Mouse (Mus musculus) kidney, embryonic 14.5 days (tissue): ENCODE data around the gene Mef2b. TPM values are rescaled to one million over a fixed set of nuclear protein-coding genes. Genes with fewer than 3 reads are reported as not detected.

Experiments used
- ATAC-seq: fragments of 200-750 bp; cut with Nextera tagmentation; 2 replicates; pipeline ENCODE4 v1.8.0; 2017; ENCODE audit warnings: moderate number of reproducible peaks, mild to moderate bottlenecking, moderate TSS enrichment, moderate library complexity; ENCODE audit not compliant: low FRiP score, low TSS enrichment
- H3K27ac ChIP-seq: fragments of 300-500 bp; sonication (generic); 2 replicates; pipeline ENCODE4 v1.5.1; 2014; ENCODE audit warnings: low read depth, mild to moderate bottlenecking, low read length, moderate library complexity, mixed read lengths
- H3K27me3 ChIP-seq: fragments of 300-500 bp; sonication (generic); 2 replicates; pipeline ENCODE4 v1.6.1; 2014; ENCODE audit warnings: mild to moderate bottlenecking, low read length; ENCODE audit not compliant: control insufficient read depth, insufficient read depth
- H3K36me3 ChIP-seq: fragments of 300-500 bp; sonication (generic); 2 replicates; pipeline ENCODE4 v1.6.1; 2014; ENCODE audit warnings: low read length, mixed read lengths; ENCODE audit not compliant: control insufficient read depth, insufficient read depth
- H3K4me1 ChIP-seq: fragments of 300-500 bp; sonication (generic); 2 replicates; pipeline ENCODE4 v1.6.1; 2014; ENCODE audit warnings: low read length, mixed read lengths; ENCODE audit not compliant: control insufficient read depth, insufficient read depth
- H3K4me2 ChIP-seq: fragments of 300-500 bp; sonication (generic); replicated peaks from 2 replicates; pipeline ENCODE4 v1.6.1; 2014; ENCODE audit warnings: low read depth, mild to moderate bottlenecking, low read length
- H3K4me3 ChIP-seq: fragments of 300-500 bp; sonication (generic); 2 replicates; pipeline ENCODE4 v1.5.1; 2014; ENCODE audit warnings: mild to moderate bottlenecking, low read length
- H3K9ac ChIP-seq: fragments of 300-500 bp; sonication (generic); 2 replicates; pipeline ENCODE4 v1.6.1; 2014; ENCODE audit warnings: low read depth, mild to moderate bottlenecking, low read length, moderate library complexity
- H3K9me3 ChIP-seq: fragments of 300-500 bp; sonication (generic); 2 replicates; pipeline ENCODE4 v1.6.1; 2016; ENCODE audit warnings: low read length; ENCODE audit not compliant: control insufficient read depth
- WGBS: fragments of 180-500 bp; shearing (Covaris S2); extraction: QIAGEN DNeasy Blood & Tissue Kit; methylation state at CpG from one replicate; pipeline ENCODE4 v1.1.7; 2014; 5-methylcytosine and 5-hydroxymethylcytosine counted together
- polyA plus RNA-seq: library from polyadenylated mRNA; unstranded; fragments of >200 nt; fragmentation: Nextera tagmentation; extraction: Ambion mirVana; gene quantifications from 2 replicates; pipeline ENCODE4 v1.2.1, GENCODE M21; 2014

The Mef2b gene
- 0.30 and 0.97 TPM in 2 replicates for polyA plus RNA-seq

GRCm38 (mm10) chr8:70139026-70139857 lies at the start of gene Mef2b, which contains the start of the genes Rfxank and Borcs8:
Gene Mef2b (plus strand): TSS chr8:70139711.
Gene Rfxank (minus strand): TSS chr8:70139154.
Gene Borcs8 (plus strand): TSS chr8:70139499.
- H3K27me3 ChIP-seq, result no peaks in the 10 kb centered on the region
- H3K4me1 ChIP-seq, result peaks cover 18% of the 10 kb centered on the region
- peaks cover 35% of the 10 kb centered on the region for H3K36me3 ChIP-seq
- peak; percentile 99 for ATAC-seq
- under 1% methylated on average over 46 of the region's 46 CpGs for WGBS
- peak within 1 kb of the TSS; percentile 71 for H3K9ac ChIP-seq
- H3K9me3 ChIP-seq, result no peaks in the 10 kb centered on the region
- peak within 1 kb of the TSS; percentile 77 for H3K27ac ChIP-seq
- H3K4me3 ChIP-seq, result peak within 1 kb of the TSS; percentile 87
- peak within 1 kb of the TSS; percentile 71 for H3K4me2 ChIP-seq

DNA sequence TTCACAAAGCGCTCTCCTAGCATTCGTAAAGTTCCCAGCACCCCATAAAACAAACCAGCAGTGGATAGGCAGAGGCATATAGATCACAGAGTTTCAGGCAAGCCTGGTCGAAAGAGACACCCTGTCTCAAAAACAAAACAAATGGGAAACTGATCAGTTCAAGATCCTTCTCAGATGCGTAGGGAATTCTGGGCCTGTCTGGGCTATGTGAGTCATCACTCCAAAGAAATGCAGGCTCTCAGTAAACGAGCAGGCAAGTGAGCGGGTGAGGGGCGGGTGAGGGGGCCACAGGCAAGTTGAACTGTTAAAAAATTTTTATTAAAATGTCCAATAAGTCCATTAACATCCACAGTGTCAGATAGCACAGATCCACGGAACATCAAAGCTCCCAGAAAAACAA lies 46.7 kb upstream of the Mef2b start:
- H3K4me1 ChIP-seq, result peaks cover 5% of the 10 kb centered on the region; the same call in 1 of the 2 replicates
- no peak overlapping the region for H3K9ac ChIP-seq
- 56% methylated on average over 8 of the region's 8 CpGs for whole genome bisulfite sequencing
- no peak overlapping the region for H3K27ac ChIP-seq
- no peaks in the 10 kb centered on the region for H3K36me3 ChIP-seq
- peaks cover 31% of the 10 kb centered on the region for H3K27me3 ChIP-seq
- no peaks in the 10 kb centered on the region for H3K9me3 ChIP-seq
- no peak overlapping the region for H3K4me3 ChIP-seq
- no peak overlapping the region for H3K4me2 ChIP-seq
- ATAC-seq, result no peak

- no peak overlapping the region for H3K27ac ChIP-seq
- H3K27me3 ChIP-seq, result no peaks in the 10 kb centered on the region
- WGBS, result 81% methylated on average over 8 of the region's 8 CpGs
- no peaks in the 10 kb centered on the region for H3K9me3 ChIP-seq
- H3K9ac ChIP-seq, result no peak overlapping the region
- no peaks in the 10 kb centered on the region for H3K36me3 ChIP-seq
- H3K4me3 ChIP-seq, result no peak overlapping the region
- no peak overlapping the region for H3K4me2 ChIP-seq
- no peaks in the 10 kb centered on the region for H3K4me1 ChIP-seq
- no peak for ATAC-seq
These were observed 40.2 kb upstream of the Mef2b start for GRCm38 (mm10) chr8:70099276-70099675.

- no peak for ATAC-seq
- H3K27ac ChIP-seq, result no peak overlapping the region
- no peaks in the 10 kb centered on the region for H3K4me1 ChIP-seq
- no peak overlapping the region for H3K4me3 ChIP-seq
- no peak overlapping the region for H3K9ac ChIP-seq
- H3K9me3 ChIP-seq, result no peaks in the 10 kb centered on the region
- WGBS, result 81% methylated on average over 8 of the region's 8 CpGs
- no peak overlapping the region for H3K4me2 ChIP-seq
- no peaks in the 10 kb centered on the region for H3K27me3 ChIP-seq
- H3K36me3 ChIP-seq, result no peaks in the 10 kb centered on the region
These were observed 39.3 kb upstream of the Mef2b start for GRCm38 (mm10) chr8:70100241-70100640.

DNA sequence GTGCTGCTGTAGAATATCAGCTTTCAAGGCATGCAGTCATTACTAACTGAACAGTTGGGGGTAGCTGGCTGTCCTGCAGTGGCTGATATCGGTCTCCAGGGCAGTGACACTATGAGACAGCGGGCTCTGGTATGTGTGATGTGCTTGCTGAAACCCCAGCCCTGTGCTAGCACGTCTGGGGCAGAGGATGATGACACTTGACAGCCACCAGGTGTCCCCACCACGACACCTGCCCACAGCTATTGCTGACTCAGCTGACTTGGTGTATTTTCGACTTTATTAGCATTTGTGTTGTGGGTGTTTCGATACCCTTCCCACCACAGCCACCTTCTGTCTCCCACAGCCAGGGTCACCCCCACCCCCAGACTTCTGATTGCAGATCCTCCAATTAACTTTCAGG lies 35.0 kb upstream of the Mef2b start:
- Histone ChIP-seq H3K27me3 (0 out of 2 replicates have a peak, but pooled peaks cover 6% of the 10 kb centered on the region), H3K9me3 (no peaks in the 10 kb centered on the region), H3K9ac (no peak overlapping the region), H3K27ac (no peak overlapping the region), H3K4me2 (no peak overlapping the region), H3K36me3 (no peaks in the 10 kb centered on the region), H3K4me3 (no peak overlapping the region), H3K4me1 (no peaks in the 10 kb centered on the region)
- ATAC-seq, result peak; percentile 74; the same call in 1 of the 2 replicates
- WGBS, result 13% methylated on average over 6 of the region's 6 CpGs

GRCm38 (mm10) chr8:70104922-70105321 lies 34.6 kb upstream of the Mef2b start:
- no peak overlapping the region for H3K4me3 ChIP-seq
- H3K27me3 ChIP-seq, result peaks cover 7% of the 10 kb centered on the region
- H3K9ac ChIP-seq, result no peak overlapping the region
- 81% methylated on average over 7 of the region's 7 CpGs for WGBS
- no peak overlapping the region for H3K27ac ChIP-seq
- no peaks in the 10 kb centered on the region for H3K36me3 ChIP-seq
- no peak overlapping the region for H3K4me2 ChIP-seq
- H3K9me3 ChIP-seq, result no peaks in the 10 kb centered on the region
- ATAC-seq, result no peak
- no peaks in the 10 kb centered on the region for H3K4me1 ChIP-seq

DNA sequence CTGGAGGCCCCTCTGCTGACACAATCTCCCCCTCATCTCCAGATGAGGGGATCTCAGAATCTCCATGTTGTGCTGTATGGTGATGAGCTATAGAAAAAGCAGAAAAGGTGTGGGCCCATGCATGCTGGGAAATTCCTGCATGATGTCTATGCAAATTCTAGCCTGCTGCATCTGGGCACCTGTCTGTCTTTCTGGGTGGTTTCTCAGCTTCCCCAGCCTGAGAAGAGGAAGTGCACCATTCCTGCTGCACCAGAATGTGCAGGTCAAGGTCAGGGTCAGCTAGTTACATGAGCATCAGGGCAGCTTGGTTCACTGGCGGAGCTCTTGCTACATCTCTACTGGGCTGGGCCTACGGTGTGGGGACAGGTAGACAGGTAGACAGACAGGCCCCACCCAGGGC lies 29.1 kb upstream of the Mef2b start:
- ATAC-seq, result no peak
- H3K27me3 ChIP-seq, result peaks cover 60% of the 10 kb centered on the region
- WGBS, result 84% methylated on average over 2 of the region's 2 CpGs
- H3K4me3 ChIP-seq, result no peak overlapping the region
- no peaks in the 10 kb centered on the region for H3K4me1 ChIP-seq
- no peak overlapping the region for H3K9ac ChIP-seq
- no peaks in the 10 kb centered on the region for H3K36me3 ChIP-seq
- H3K9me3 ChIP-seq, result no peaks in the 10 kb centered on the region
- no peak overlapping the region for H3K27ac ChIP-seq
- no peak overlapping the region for H3K4me2 ChIP-seq

- no peak for ATAC-seq
- H3K4me3 ChIP-seq, result no peak overlapping the region
- WGBS, result 54% methylated on average over 23 of the region's 23 CpGs
- H3K4me1 ChIP-seq, result no peaks in the 10 kb centered on the region
- no peaks in the 10 kb centered on the region for H3K36me3 ChIP-seq
- no peak overlapping the region for H3K27ac ChIP-seq
- H3K9me3 ChIP-seq, result no peaks in the 10 kb centered on the region
- no peak overlapping the region for H3K4me2 ChIP-seq
- H3K9ac ChIP-seq, result no peak overlapping the region
- H3K27me3 ChIP-seq, result peaks cover 63% of the 10 kb centered on the region
These were observed 28.2 kb upstream of the Mef2b start for GRCm38 (mm10) chr8:70111192-70111795.
